Mouse (Mus musculus) lung, postnatal 14 days (tissue): ENCODE data around the gene Sertad3.

Experiments
- DNase-seq: peaks from one replicate; pipeline ENCODE4 v3.0.0; 2021

The Sertad3 gene

DNA sequence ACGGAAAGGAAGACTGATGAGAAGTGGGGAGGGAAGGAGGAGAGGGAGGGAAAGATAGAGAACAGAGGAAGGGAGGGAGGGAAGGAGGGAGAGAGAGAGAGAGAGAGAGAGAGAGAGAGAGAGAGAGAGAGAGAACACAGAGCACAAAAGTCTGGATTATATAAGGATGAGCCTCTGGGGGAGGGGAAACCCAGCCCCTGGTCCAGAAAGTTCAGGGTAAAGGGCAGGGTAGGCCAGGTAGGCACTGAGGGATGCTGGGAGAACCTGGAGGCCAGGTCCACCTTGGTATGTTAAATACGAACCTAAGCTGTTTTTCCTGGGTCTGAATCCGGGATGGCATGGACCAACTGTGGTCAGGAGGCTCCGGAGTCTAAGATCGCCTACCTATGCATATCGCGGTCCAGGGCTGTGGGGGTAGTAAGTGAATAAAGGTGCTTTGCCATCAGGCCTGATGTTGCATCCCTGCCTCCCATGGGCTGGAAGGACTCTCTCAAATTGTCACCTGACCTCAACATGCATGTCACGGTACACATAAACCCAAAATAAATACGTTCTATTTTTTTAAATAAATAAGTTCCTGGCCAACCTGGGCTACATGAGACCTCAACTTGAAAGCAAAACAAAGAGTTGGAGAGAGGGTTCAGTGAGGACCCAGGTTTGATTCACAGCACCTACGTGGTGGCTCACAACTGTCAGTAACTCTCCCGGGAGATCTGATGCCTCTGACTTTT is 2.0 kb upstream of the Sertad3 start:
- DNase-seq, result no peak

DNA sequence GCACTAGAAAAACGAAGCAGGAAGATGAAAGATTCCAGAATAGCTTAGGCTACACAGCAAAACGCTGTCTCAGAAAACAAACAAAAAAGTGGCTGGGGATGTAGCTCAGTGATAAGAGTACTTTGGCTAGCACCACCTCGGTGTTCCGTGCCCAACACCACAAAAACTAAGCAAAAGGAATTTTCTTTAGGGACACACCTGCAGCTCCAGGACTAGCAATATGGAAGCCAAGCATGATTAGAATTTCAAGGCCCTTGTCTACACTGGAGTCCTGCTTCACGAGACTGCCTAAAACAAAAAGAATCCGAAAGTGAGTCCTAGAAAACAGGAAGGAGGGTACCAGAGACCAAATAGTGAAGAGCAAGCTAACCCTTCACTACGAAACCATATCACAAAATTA is 972 bp upstream of the Sertad3 start:
- DNase-seq, result peak; percentile 14

DNA sequence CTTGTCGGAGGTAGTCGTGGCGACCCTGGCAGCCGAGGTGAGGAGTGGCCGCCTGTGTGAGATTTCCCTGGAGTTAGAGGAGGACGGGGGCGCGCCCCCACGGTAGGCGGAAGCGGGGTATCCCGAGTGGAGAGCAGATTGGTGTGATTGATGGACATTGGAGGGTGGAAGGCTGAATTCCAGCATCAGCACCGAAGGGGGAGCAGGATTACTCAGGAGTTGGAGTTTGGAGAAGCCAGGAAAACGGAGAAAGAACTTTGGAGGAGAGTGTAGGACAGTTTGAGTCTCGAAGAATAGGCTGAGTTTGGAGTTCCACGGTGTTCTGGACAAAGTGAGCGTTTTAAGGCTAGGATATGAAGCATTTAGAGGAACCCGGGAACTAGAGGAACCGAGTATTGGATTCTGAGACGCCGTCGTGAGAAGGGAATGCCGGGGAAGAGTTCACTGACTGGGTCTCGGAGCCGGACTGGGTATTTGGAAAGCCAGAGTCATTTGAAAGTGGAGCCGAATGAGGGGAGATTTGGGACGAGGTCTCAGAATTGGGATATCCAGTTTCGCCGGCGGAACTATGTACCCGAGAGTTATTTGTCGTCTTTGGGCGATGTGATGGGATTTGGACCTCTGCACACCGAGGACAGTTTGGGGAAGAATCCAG is 394 bp downstream of the Sertad3 start:
- no peak for DNase-seq

DNA sequence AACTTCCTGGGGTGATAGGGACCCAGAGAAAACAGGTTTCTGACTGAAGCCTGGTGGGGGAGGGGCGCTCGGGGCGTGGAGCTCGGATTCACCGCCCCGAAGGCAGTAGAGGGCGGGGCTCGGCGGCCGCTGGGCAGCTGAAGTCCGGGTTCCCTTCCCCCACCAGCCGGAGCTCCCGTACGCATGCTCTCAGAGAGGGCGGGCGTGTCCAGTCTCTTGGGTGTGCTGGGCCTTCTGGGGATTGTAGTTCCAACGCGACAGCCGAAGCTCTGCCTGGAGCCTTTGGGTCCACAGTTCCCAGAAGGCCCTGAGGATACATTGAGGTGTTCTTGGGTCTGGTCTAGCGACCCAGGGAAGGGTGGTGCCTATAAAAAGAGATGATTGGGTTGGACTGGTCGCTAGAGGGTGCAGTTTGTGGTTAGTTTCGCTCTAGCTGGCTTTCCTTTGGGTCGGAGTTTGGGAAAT is 954 bp downstream of the Sertad3 start:
- peak; percentile 99 for DNase-seq

- DNase-seq, result no peak
Measured at GRCm38 (mm10) chr7:27475596-27475995, 2.0 kb downstream of the Sertad3 start.

DNA sequence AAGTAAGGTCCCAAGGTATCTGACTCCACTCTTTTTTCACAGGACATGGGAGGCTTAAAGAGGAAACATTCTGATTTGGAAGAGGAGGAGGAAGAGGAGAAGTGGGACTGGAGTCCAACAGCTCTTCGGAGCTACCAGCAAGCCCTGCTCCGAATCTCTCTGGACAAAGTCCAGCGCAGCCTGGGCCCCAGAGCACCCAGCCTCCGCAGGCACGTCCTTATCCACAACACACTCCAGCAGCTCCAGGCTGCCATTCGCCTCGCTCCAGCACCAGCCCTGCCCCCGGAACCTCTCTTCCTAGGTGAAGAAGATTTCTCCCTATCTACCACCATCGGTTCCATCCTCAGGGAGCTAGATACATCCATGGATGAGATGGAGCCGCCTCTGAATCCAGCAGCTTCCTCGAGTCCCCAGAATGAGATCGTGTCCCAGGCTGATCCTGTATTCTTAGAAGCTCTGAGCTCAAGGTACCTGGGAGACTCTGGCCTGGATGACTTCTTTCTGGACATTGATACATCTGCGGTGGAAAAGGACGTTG is 2.6 kb downstream of the Sertad3 start:
- no peak for DNase-seq

DNA sequence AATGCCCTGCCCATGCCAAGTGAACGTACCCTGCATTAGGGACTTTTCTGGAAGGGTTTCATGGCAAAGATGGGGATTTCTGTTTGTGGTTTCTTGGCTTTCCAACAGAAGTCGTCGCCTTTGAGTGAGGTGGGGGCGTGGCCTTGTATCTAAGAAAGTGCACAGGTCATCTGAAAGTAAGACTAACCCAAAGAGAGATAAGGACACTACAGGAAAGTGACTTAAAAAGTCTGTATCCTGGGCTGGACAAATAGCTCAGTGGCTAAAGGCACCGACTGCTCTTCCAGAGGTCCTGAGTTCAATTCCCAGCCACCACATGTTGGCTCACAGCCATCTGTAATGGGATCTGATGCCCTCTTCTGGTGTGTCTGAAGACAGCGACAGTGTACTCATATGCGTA is 5.0 kb downstream of the Sertad3 start:
- DNase-seq, result no peak

- no peak for DNase-seq
Measured at GRCm38 (mm10) chr7:27479750-27480149, 6.2 kb downstream of the Sertad3 start.

- DNase-seq, result no peak
Measured at GRCm38 (mm10) chr7:27480506-27480905, 6.9 kb downstream of the Sertad3 start.

DNA sequence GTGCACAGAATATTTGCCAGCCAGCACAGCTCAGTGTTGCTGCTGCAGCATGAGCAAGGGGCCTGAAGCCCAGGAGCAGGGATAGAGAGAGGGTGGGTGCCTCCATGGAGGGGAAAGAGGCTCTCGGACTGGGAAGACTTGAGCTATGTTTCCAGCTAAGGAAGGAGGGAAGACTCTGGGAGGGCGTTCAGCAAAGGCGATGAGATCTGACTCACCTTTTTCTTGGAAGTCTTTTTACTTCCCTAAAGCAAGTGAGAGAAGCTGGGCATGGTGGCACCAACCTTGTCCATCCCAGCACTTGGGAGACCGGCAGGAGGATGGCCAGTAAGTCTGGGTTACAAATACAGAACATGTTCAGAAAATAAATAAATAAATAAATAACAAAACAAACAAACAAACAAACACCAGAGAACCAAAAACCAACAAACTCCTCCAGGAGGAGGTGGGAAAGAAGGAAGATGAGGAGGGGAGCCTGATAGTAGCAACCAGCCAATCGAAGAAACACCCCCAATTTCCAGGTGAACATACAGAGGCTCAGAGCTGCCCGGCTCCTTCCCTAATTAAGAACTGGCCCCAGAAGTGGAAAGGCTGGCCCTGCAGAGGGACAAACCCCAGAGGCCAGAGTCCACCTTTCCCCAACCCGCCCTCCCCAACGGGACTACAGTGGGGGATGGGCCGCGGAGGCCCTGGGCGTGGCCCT is 7.5 kb downstream of the Sertad3 start:
- no peak for DNase-seq

DNA sequence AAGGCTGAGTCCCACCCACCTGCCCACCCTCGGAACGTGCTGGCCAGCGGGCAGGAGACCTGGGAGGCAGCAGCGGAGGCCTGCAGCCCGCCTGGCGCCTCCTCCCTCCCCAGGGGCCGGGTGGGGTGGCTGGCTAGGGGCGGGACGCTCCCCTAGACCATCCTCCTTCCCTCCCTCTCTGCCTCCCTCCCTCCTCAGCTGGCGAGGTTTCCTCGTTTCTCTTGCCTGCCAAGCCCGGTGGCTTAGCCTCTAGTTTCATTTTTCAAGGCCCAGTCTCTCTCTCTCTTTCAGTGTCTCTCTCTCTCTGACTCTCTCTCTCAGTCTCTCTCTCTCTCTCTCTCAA is 8.0 kb downstream of the Sertad3 start:
- peak; percentile 90 for DNase-seq

- no peak for DNase-seq
Measured at GRCm38 (mm10) chr7:27483860-27484259, 10.3 kb downstream of the Sertad3 start.

GRCm38 (mm10) chr7:27486102-27486769 is 12.7 kb downstream of the Sertad3 start:
- DNase-seq, result peak; percentile 49

DNA sequence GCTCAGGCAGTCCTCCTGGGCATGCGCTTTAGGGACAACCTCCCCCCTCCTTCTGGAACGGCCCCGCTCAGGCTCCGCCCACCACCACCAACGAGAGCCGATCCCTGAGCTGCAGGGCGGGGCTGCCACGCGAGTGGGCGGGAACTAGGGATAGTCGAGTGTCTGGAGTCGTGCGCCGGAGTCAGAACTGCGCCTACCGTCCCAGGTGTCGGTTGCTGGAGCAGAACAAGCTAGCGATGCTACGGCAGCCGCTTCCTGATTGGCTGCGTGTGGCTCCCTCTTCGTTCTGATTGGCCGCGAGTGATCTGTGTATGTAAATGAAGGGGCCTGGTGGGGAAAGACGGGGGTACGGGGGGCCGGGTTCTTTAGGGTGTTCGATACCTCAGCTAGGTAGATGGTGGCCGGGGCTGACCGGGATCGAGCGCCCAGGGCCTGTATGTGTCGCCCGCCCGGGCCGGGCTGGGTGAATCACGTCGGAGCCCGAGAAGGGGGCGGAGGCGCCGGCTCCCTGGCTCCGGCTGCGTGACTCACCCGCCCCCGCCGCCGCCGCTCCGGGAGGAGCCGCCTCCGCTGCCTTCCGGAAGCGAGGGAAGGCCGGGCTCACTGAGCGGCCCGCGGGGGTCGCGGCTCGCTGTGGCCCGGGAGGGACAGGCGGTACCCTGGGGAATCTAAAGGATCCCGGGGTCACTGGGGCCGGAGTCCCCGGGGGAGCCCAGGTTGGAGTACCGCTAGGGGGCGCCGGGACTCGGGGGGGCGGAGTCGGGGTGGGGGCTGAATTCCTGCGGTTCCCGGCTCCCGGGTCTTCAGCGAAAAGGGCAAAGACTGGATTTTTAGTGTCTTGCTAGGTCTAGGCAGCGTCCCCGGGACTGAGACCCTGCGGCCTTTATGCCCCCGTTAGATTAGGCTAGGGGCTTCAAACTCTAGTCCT is 13.5 kb downstream of the Sertad3 start, which contains the start of gene Sertad1:
Gene Sertad1, plus strand, starts transcription at position 141 of the 928 bp plus-strand sequence.
- DNase-seq, result peak; percentile 100

DNA sequence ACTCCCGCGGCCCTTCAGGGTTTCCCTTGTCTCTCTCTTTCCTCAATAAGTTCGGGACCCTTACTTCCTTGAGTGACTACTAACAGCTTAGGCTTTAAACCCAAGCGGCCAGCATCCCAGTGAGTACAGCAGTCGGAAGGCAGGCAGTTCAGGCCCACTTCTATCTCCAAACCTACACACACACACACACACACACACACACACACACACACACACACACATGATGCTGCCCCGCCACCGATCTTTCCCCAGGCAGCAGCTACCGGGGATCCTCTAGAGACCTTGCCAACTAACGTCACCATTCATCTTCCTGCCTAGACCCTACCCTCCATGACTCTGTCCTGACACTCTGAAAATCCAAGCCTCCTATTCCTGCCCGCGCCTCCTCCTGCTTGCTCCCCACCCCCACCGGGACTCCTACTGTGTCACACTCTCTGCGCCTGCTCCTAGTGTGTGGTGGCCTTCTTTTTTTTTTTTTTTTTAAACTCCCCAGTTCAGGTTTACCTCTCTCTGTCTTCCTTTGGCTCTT is 14.2 kb downstream of the Sertad3 start:
- DNase-seq, result peak; percentile 78

DNA sequence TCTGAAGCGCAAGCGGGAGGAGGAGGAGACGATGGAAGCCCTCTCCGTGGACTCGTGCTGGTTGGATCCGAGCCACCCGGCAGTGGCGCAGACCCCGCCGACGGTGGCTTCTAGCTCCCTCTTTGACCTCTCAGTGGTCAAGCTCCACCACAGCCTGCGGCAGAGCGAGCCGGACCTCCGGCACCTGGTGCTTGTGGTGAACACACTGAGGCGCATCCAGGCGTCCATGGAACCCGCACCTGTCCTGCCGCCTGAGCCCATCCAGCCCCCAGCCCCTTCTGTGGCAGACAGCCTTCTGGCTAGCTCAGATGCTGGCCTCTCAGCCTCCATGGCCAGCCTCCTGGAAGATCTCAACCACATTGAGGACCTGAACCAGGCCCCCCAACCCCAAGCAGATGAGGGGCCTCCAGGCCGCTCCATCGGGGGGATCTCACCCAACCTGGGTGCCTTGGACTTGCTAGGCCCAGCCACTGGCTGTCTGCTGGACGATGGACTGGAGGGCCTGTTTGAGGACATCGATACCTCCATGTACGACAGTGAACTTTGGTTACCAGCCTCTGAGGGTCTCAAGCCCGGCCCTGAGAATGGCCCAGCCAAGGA is 15.8 kb downstream of the Sertad3 start:
- no peak for DNase-seq

GRCm38 (mm10) chr7:27490227-27490542 is 16.6 kb downstream of the Sertad3 start:
- DNase-seq, result no peak

DNA sequence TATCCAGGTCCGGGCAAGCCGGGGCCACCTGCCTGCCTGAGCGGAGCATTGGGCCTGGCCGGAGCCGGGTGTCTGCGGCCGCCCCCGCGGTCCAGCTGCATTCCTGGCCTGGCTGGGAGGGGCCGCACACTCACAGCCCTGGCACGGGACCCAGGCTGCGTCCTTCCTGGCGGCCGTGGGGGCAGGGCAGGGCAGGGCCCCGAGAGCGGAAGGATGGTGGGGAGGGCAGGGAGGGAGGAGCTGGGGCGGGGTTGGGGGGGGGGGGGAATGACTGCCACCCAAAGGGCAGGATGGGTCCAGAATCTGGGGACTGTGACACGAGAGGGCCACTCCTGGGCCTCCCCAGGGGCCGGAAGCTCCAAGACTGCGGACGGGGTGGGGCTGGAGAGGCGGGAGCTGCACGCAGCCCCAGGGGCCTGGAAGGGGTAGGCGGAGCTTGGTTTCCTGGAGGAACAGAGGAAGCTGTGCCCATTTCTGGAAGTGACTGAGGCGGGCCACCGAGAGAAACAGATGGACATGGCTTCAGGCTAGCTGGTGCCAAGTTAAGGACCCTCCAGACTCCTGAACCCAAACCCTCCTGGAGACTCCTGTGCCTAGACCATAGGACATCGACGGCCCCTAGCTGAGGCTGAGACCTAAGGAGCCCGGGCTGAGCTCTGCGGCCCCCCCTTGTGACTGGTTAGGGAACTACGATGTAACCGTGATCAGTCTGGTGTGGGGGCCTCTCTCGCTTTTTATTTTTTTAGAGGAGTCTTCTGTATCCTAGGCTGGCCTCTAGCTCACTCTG is 17.2 kb downstream of the Sertad3 start:
- DNase-seq, result peak; percentile 96

DNA sequence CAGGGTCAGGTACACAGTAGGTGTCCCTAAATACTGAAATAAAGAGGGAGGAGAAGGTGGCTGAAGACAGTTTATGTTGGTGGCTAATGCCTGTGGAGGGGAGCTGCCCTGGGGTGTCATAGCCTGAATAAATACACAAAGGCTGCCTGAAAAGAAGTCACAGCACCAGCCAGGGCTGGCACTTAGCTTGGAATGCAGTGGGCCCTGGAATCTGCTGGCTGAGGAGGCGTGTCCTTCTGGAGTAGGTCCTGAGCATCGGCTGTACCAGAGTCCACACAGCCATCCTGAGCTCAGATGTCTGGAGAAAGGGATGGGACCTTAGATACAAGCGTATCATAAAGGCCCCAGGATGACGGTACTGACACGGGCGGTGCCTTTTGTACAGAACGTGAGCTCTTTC is 18.3 kb downstream of the Sertad3 start:
- no peak for DNase-seq

DNA sequence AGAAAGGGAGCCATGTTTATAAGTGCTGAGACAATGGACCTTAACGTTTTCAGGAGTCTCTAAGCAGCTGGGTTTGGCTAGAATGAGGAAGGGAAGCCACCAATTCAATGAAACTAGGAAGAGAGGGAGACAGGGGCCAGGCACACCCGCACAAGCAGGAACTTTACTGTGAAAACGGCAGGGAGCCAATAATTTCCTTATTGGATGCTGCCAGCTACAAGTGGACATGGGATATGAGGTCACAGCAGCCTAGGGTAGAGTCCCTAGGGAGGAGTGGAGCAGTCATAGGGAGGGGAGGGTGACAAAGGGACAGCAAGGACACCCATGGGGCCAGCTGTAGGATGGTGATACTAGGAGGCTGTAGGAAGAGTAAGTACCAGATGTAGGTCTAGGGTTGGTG is 19.5 kb downstream of the Sertad3 start:
- DNase-seq, result no peak

- DNase-seq, result peak; percentile 47
Measured at GRCm38 (mm10) chr7:27493450-27493849, 19.9 kb downstream of the Sertad3 start.
